Mouse (Mus musculus): ENCODE data around the gene Timmdc1.

Gene Timmdc1

DNA sequence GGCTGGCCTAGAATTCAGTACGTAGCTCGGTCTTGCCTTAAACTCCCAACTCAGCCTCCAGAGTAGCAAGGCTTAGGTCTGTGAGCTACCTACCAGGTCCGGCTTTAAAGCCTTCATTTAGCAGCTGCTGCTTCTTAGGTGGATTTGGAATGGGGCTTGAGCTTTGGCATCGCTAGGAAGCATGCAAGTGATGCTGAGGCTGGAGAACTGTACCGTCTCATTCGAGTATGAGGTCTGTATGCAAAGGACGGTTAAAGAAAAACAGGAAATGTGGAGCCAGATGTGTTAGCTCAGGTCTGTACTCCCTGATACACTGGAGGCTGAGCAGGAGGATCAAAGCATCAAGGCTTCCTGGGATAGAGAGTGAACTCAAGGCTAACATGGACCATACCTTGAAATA lies 60.3 kb downstream of the Timmdc1 start:
- DNase-seq = no peak

DNA sequence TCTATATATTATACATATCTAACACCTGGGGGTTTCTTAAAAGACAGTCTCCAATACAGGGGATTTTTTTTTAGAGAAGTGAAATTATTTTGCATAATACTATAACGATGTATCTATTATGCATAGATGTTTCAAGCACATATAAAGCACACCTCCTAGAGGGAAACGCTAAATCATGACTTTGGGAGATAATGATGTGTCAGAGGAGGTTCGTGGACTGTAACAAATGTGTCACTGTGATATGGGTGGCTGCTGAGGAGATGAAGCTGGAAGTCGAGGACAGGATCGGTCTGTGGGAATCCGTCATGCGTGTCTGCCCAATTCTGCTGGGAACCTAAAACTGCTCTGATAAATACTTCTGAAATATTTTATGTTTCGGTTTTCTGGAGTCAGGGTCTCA lies 60.7 kb downstream of the Timmdc1 start:
- DNase-seq = no peak

DNA sequence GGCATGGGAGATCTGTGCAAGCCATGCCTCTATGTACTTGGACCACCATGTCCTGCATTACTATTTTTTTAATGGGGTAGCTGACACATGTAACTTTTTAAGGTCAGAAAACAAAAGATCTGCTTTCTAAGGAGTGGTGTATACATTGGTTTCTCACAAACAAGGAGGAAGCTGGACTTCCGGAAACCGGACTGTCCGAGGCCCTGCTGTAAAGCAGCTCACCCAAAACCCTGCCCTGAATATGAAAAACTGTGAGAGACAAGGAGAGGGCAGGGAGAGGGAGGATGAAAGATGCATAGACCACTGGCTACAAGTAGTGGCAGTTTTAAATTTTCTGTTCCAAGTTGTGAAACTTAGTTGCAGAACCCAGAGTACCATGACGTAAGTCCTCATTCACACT lies 62.5 kb downstream of the Timmdc1 start:
- no peak for DNase-seq

DNA sequence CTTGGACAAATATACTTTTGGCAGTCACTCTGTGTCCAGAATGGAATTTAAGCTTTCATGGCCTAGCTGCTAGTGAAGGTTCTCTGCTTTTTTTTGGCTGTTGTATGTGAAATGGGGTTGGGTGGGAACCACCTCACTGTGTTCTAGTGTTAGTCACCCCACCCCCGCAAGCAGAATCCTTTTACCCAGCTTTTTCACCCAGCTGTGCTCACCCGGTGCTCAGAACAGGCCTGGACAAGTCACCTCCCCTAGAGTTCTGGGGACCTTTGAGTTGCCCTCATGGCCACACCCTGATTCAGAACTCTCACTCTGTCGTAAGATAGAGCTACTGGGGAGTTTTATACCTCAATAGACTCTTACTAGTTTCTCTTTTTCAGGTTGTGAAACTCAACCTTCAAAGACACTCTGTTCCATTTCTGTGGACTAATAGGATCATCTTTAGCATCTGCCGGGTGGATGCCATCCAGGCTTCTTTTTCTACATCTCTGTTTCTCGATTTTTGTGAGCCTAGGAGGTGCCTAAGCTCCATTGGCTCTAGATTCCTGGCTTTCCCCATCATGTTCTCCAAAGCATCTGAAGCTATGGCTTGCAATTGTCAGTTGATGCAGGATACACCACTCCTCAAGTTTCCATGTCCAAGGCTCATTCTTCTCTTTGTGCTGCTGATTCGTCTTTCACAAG lies 63.7 kb downstream of the Timmdc1 start:
- no peak for DNase-seq

DNA sequence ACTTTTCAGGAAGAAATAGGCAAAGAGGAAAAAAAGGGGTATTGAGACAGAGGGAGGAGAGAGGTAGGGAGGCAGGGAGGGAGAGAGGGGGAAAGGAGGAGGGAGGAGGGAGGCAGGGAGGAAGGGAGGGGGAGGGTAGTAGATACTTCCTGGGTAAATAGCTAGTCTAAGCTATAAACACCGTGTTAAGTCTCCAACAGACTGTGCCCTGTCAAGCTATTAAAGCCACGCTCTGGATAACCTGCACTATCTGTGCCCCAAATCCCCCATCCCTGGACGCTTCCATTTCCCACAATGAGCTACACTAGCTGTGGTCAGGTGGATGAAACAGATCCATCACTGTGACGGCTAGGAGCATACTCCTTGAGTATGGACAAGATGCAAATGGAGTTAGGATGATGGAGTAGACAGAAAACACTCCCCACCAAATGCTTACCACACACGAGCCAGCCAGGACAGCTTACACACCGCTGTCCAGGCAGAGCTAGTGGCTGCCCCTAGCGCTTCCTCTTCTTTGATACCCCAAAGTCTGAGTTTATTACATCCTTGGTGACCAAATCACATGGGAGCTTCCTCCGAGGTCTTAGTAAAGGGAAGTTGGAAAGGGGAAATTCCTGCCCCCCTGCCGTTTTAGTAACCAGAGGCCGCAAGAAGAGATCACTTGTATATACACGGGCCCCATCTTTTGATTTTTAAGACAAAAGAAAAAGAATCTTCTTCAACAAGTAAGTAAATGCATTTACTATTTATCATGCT lies 65.5 kb downstream of the Timmdc1 start:
- DNase-seq = no peak

DNA sequence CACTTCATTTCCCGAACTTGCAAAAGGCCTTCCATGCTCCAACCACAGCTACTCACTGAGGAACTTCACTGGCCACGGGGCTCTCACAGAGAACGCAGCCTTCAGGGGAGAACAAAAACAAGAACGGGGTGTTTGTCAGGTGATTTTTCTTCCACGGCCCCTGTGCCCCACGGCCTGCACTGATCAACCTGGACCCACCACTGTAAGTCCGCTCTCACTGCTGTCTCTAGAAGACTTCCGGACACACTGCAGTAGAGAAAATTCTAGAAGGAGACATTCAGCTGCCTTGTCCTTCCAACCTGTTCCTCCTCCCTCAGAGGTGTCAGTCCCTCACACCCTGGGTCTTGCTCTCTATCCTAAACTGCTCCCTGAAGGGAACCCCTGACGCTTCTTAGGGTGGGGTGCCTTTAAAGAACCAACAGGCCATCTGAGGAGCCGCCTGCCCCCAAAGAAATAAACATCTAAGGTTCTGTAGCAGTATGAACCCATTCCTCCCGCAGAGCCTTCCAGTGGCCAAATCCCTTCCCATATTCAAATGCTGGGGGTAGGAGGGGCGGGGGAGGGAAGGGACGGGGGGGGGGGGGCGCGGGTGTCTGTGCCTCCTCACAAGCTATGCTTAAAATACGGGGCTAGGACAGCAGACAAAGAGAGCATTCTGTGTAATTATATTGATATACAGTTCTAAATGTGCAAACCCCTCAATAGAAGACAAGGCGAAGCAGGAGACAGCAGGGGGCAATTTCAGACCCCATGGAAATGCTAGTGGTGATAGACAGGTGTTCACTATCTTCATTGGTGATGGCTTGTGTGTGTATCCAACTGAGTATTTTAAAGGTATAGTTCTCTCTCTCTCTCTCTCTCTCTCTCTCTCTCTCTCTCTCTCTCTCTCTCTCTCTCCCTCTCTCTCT lies 66.7 kb downstream of the Timmdc1 start, which contains the start of gene Cd80:
Cd80 (plus strand) TSS at position 51 of the 908 bp plus-strand sequence.
- DNase-seq = no peak

DNA sequence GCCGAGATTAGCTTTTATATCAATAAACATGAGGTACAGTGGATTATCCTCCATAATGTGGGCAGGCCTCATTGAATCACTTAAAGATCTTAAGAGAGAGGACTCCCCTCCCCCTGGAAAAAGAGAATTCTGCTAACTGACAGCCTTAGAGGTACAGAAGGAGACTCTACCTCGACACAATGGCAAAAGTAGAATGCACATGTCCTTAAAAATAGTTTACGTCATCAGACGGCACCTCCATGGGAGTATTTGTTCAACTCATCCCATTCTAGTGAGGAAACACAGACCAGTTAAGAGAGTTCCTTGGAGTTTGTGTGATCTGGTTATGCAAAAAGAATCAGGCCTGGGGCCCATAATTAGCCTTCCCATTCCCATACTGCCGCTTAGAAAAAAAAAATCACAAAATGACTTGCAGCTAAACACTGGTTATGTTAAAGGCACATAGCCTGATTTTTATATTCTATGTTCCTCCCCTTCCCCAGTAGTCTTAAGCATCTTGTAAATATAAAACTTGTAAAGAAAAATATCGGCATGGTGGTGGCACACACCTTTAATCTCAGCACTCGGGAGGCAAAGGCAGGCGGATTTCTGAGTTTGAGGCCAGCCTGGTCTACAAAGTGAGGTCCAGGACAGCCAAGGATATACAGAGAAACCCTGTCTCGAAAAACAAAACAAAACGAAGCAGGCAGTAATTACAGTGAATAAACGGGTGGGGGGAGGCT lies 67.8 kb downstream of the Timmdc1 start:
- no peak for DNase-seq

DNA sequence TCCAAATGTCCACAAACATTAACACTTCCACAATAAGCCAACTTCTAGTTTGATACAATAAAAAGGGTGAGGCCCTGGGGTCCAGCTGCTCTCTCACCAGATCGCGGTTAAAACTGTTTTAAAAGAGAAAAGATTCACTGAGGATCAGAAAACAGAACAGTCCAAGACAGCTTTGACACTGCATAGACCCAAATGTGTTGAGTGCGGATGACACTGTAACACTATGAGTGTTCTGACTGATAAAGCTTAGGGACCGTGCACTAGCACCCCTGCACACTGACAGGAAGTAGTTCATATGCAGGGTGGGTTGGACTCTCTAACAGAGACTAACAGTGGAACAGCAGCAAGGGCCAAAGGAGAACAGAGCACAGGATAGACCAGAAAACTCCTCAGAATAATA lies 68.5 kb downstream of the Timmdc1 start:
- DNase-seq = no peak

DNA sequence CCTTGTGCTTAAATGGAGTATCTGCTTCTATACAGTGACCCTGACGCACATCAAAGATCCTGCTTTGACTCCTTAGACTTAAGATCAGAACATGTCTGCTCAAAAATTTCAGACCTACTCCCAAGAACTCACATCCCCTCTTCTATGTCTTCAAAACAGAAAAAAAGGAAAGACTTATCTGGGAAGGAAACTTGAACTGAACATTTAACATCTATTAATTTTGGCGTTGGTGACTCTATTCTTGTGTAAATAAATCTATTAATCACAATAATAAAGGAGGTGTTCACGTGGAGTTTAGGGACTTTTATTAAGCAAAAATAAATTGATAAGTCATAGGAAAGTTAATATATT lies 69.3 kb downstream of the Timmdc1 start:
- no peak for DNase-seq

DNA sequence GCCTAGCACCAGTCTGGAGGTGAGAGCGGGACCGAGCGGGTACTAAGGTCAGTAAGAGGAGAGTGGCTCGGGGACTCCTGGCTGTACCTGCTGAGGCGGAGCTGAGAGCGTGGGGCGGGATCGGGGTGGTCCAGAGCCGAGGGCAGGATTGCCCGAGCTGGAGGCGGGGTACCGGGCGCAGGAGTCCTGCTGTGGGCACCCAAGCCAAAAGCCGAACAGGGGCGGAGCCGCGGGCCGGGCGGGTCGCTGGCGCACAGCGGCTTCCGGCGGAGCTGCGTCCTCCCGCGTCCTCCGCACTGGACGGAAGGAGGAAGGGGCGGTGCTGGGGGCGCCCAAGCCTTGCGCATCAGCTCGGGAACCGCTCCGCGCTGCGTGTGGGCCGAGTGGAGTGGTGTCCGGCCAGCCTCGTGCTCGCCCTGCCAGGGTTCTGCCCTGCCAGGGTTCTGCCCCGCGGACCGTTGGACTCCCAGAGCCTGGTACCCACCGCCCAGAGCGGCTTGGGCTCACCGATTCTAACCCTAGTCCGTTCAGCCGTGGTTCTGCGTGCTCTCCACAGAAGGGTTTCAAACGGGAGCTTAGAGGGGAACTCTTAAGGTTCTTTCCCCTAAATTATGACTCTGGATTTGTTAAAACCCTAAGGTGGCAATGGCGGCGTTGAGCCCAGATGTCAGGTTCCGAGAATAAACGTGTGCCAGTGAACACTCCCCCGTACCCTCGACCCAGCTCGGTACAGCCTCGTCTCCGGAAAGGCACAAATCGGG lies 69.8 kb downstream of the Timmdc1 start, which contains the start of gene Adprh:
Adprh (minus strand) TSS at position 262 of the 761 bp plus-strand sequence.
- peak; percentile 97 for DNase-seq

DNA sequence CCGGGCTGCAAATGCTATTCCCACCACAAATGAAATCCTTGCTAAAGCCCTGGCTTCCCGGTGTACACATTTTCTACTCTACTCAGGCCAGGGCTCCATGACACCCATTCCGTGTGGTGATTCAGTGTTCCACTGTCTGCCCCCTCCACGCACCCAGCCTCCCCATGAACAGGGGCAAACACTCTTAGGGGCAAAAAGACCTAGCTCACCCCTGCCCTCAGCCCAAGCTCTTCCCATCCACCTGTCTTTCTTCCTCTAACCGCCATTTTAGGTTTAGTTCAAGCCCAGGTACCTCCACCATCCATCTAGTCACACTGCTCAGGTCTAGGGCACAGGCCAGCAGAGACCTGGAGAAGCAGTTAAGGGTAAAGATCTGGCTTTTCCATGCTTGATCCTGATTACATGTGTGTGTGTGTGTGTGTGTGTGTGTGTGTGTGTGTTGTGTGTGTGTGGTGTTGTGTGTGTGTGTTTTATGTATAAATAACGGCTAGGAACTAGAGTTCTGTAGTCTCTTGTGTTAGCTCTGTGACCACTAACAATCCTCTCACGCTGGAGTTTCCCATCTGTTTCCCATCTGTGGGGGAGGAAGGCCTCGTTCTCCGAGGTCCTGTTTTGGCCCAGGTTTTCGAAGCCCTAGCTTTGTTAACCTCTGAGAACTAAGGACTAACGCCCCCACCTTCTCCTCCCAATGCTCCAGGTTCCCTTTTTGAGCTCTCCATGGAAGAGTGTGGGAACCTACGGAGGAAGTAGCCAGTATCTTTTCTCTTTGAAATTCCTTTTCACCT lies 70.8 kb downstream of the Timmdc1 start:
- DNase-seq = no peak

DNA sequence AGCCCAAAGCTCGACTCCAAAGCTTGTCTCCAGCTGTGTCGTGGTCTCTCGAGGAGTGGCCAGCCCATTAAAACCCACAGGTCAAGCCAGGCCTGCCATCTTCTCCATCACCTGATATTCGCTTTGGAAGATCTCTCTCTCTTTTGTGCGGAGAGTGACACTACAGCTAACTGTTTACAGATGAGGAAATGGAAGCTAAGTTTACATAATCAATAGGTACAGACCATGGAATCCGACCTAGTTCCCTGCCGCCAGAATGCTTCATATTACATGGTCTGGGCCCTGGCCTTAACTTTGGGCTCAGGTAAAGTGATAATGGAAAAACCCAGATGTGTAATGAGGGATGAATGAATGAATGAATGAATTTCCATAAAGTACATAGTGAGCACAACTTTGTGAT lies 71.8 kb downstream of the Timmdc1 start:
- no peak for DNase-seq

DNA sequence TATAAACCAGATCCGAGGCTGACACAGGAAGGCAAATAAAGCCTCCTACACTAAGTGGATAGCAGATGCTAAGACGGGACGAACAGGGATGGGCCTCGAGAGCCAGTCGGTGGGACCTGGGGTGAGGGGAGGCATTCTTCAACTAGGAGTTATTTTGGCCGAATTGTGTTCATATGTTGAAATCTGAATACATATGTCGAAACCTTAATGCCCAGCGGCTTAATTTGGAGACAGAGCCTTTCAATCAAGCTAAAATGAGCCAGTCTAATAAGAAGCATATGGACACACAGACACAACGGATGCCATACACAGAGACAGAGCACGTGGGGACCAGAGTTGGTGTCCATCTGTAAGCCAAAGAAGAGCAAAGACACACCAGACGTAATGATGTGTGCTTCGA lies 74.0 kb downstream of the Timmdc1 start:
- DNase-seq = no peak
